Mouse (Mus musculus) E14TG2a.4 (cell line): Measurements from ENCODE around the gene Ston2.

Source experiments
- CTCF ChIP-seq: conservative IDR thresholded peaks from 2 replicates; pipeline ENCODE4 v1.5.1; 2014; ENCODE audit warnings: low read length
- NANOG ChIP-seq: IDR thresholded peaks from 2 replicates; pipeline ENCODE4 v1.6.1; 2014; ENCODE audit warnings: borderline replicate concordance, low read length, mixed read lengths
- POU5F1 ChIP-seq: IDR thresholded peaks from 2 replicates; pipeline ENCODE4 v1.6.1; 2014; ENCODE audit warnings: low read length, borderline replicate concordance

DNA sequence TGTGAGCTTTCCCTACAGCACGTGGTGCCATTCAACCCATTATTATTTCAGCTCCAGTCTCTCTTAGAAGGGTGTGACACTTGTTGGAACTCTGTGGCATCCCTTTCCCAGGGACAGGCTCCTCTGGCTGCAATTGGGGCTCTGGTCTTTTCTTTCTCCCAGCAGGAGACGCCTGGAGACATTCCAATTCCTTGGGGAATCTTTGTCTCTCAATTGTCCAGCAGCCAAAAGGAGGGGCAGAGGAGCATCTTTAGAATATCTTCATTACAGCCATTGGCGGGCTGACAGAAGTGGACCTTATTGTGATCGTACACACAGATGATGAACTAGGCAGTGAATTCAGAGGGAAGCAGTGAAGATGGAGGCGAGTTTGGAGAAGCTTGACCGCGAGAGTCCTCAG, 180.5 kb downstream of the Ston2 start:
- TF ChIP-seq CTCF: no peak
- TF ChIP-seq NANOG: no peak
- TF ChIP-seq POU5F1: no peak
